Mouse (Mus musculus) embryonic stem cell, embryonic (primary cell): ENCODE results near the gene Gm21586.
"Not testable (repeated sequence)": the region's sequence is repeated elsewhere in the genome, so short reads cannot be mapped to it uniquely, and the experiment has no call there.

ENCODE experiments used
- CTCF ChIA-PET, 4 experiments: fragments of 300-600 bp in 2 of 4; fragments of 350-600 bp in 2 of 4; sonication (Branson Sonifier 250); formaldehyde crosslinking; loops; one replicate each; lab custom pipeline; 2022; ENCODE audit warnings: inconsistent platforms in 2 of 4; lab: Charles Lee
- POLR2A ChIA-PET, 4 experiments: fragments of 300-600 bp in 2 of 4; fragments of 350-600 bp in 2 of 4; sonication (Branson Sonifier 250); formaldehyde crosslinking; loops; one replicate each; lab custom pipeline; 2022; ENCODE audit warnings: antibody characterized with exemption in 4 of 4, inconsistent platforms in 1 of 4; lab: Charles Lee

The Gm21586 gene

GRCm38 (mm10) chr4:42439078-42439477 lies at the start of gene Gm21586:
Gm21586 (plus strand) TSS chr4:42439378.
- CTCF ChIA-PET, POLR2A ChIA-PET: not testable (repeated sequence)

- POLR2A ChIA-PET, CTCF ChIA-PET: not testable (repeated sequence)
These were observed 27.3 kb downstream of the Gm21586 start, which contains the start of gene Gm2163 for GRCm38 (mm10) chr4:42466452-42466851. Gm2163 (plus strand) TSS chr4:42466752.
